Mouse (Mus musculus) right cerebral cortex, postnatal 14 days (tissue): ENCODE data around the gene Capn5.

Experiments used
- DNase-seq: peaks from one replicate; pipeline ENCODE4 v3.0.0; 2022

The Capn5 gene

GRCm38 (mm10) chr7:98106272-98106671 lies 71.8 kb downstream of the Capn5 start:
- no peak for DNase-seq

GRCm38 (mm10) chr7:98104481-98105435 lies 73.3 kb downstream of the Capn5 start:
- DNase-seq = no peak

GRCm38 (mm10) chr7:98103942-98104292 lies 74.2 kb downstream of the Capn5 start:
- no peak for DNase-seq

- peak; percentile 93 for DNase-seq
Measured at GRCm38 (mm10) chr7:98103002-98103941, 74.8 kb downstream of the Capn5 start.

- DNase-seq = no peak
Measured at GRCm38 (mm10) chr7:98102488-98102887, 75.6 kb downstream of the Capn5 start.

- no peak for DNase-seq
Measured at GRCm38 (mm10) chr7:98097557-98097956, 80.5 kb downstream of the Capn5 start.

GRCm38 (mm10) chr7:98095852-98096251 lies 82.2 kb downstream of the Capn5 start:
- DNase-seq = no peak

GRCm38 (mm10) chr7:98086346-98086745 lies 91.7 kb downstream of the Capn5 start:
- no peak for DNase-seq

- DNase-seq = no peak
Measured at GRCm38 (mm10) chr7:98085314-98085713, 92.8 kb downstream of the Capn5 start.

GRCm38 (mm10) chr7:98084541-98085293 lies 93.4 kb downstream of the Capn5 start:
- no peak for DNase-seq

- no peak for DNase-seq
Measured at GRCm38 (mm10) chr7:98082376-98082775, 95.7 kb downstream of the Capn5 start.

GRCm38 (mm10) chr7:98077453-98077852 lies 100.6 kb downstream of the Capn5 start:
- DNase-seq = no peak

- peak; percentile 85 for DNase-seq
Measured at GRCm38 (mm10) chr7:98071620-98072019, 106.5 kb downstream of the Capn5 start.
